Mouse (Mus musculus) embryonic facial prominence, embryonic 14.5 days (tissue): ENCODE measurements around the gene Frmpd4. TPM values are rescaled to one million over a fixed set of nuclear protein-coding genes. Genes with fewer than 3 reads are reported as not detected.

Experiments
- ATAC-seq: fragments of 200-750 bp; cut with Nextera tagmentation; 2 replicates; pipeline ENCODE4 v1.8.0; 2017; ENCODE audit warnings: low read depth, moderate number of reproducible peaks, moderate TSS enrichment
- DNase-seq: peaks from one replicate; pipeline ENCODE4 v3.0.0-alpha.2; 2015; ENCODE audit warnings: low spot score
- H3K27ac ChIP-seq: fragments of 300-500 bp; sonication (generic); replicated peaks from 2 replicates; pipeline ENCODE4 v1.5.1; 2014; ENCODE audit warnings: low read depth, mild to moderate bottlenecking, low read length, moderate library complexity
- H3K27me3 ChIP-seq: fragments of 300-500 bp; sonication (generic); replicated peaks from 2 replicates; pipeline ENCODE4 v1.6.1; 2014; ENCODE audit warnings: low read length; ENCODE audit not compliant: control insufficient read depth, insufficient read depth
- H3K36me3 ChIP-seq: fragments of 300-500 bp; sonication (generic); 2 replicates; pipeline ENCODE4 v1.6.1; 2014; ENCODE audit warnings: low read length, mixed read lengths; ENCODE audit not compliant: control insufficient read depth, insufficient read depth
- H3K4me1 ChIP-seq: fragments of 300-500 bp; sonication (generic); 2 replicates; pipeline ENCODE4 v1.6.1; 2014; ENCODE audit warnings: antibody characterized with exemption, low read length; ENCODE audit not compliant: control insufficient read depth, insufficient read depth
- H3K4me2 ChIP-seq: fragments of 300-500 bp; sonication (generic); 2 replicates; pipeline ENCODE4 v1.6.1; 2014; ENCODE audit warnings: low read depth, mild to moderate bottlenecking, low read length, moderate library complexity, mixed read lengths
- H3K4me3 ChIP-seq: fragments of 300-500 bp; sonication (generic); 2 replicates; pipeline ENCODE4 v1.5.1; 2014; ENCODE audit warnings: low read depth, mild to moderate bottlenecking, low read length
- H3K9ac ChIP-seq: fragments of 300-500 bp; sonication (generic); 2 replicates; pipeline ENCODE4 v1.6.1; 2014; ENCODE audit warnings: low read depth, mild to moderate bottlenecking, low read length, moderate library complexity, mixed read lengths
- H3K9me3 ChIP-seq: fragments of 300-500 bp; sonication (generic); 2 replicates; pipeline ENCODE4 v1.6.1; 2016; ENCODE audit warnings: low read length; ENCODE audit not compliant: control insufficient read depth
- WGBS: fragments of 180-500 bp; shearing (Covaris S2); extraction: QIAGEN DNeasy Blood & Tissue Kit; methylation state at CpG from one replicate; pipeline ENCODE4 v1.1.7; 2014; 5-methylcytosine and 5-hydroxymethylcytosine counted together
- polyA plus RNA-seq: library from polyadenylated mRNA; unstranded; fragments of >200 nt; fragmentation: Nextera tagmentation; extraction: Ambion mirVana; gene quantifications from 2 replicates; pipeline ENCODE4 v1.2.1, GENCODE M21; 2014

Frmpd4 gene
- polyA plus RNA-seq, 1 experiment from 2014 or later = 0.72 TPM

GRCm38 (mm10) chrX:167828456-167828855, 748.6 kb downstream of the Frmpd4 start:
- Histone ChIP-seq H3K4me3 (no peak overlapping the region), H3K27ac (no peak overlapping the region), H3K9me3 (no peaks in the 10 kb centered on the region), H3K27me3 (peaks cover 6% of the 10 kb centered on the region; the same call in 1 of the 2 replicates), H3K4me1 (no peaks in the 10 kb centered on the region), H3K9ac (no peak overlapping the region), H3K36me3 (no peaks in the 10 kb centered on the region), H3K4me2 (no peak overlapping the region)
- DNase-seq (no peak), ATAC-seq (no peak)

DNA sequence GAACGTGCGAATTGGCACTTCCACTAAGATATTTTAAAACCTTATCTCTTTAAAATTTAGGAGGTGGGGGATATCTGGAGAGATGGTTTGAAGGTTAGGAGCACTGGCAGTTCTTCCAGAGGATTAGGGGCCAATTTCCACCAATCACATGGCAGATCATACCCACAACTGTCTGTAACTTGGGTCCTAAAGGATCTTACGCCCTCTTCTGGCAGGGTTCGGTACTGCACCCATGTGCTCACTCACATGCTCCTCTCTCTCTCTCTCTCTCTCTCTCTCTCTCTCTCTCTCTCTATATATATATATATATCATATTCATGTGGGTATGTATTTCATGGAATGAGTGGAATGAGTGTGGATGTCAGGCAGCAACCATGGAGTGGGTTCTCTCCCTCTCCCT, 759.7 kb downstream of the Frmpd4 start:
- no peaks in the 10 kb centered on the region for H3K9me3 ChIP-seq
- 54% methylated on average over 4 of the region's 4 CpGs for WGBS
- H3K4me3 ChIP-seq = no peak overlapping the region
- no peak overlapping the region for H3K9ac ChIP-seq
- H3K36me3 ChIP-seq = no peaks in the 10 kb centered on the region
- H3K4me2 ChIP-seq = no peak overlapping the region
- DNase-seq (no peak), ATAC-seq (no peak)
- H3K27ac ChIP-seq = no peak overlapping the region
- H3K27me3 ChIP-seq = peaks cover 10% of the 10 kb centered on the region
- no peaks in the 10 kb centered on the region for H3K4me1 ChIP-seq

GRCm38 (mm10) chrX:167810120-167810519, 766.9 kb downstream of the Frmpd4 start:
- ATAC-seq = no peak
- Histone ChIP-seq H3K9me3 (no peaks in the 10 kb centered on the region), H3K4me3 (no peak overlapping the region), H3K4me1 (no peaks in the 10 kb centered on the region), H3K27me3 (peaks cover 25% of the 10 kb centered on the region), H3K9ac (no peak overlapping the region), H3K36me3 (no peaks in the 10 kb centered on the region), H3K27ac (no peak overlapping the region), H3K4me2 (no peak overlapping the region)
- 72% methylated on average over 2 of the region's 2 CpGs for WGBS
- no peak for DNase-seq

DNA sequence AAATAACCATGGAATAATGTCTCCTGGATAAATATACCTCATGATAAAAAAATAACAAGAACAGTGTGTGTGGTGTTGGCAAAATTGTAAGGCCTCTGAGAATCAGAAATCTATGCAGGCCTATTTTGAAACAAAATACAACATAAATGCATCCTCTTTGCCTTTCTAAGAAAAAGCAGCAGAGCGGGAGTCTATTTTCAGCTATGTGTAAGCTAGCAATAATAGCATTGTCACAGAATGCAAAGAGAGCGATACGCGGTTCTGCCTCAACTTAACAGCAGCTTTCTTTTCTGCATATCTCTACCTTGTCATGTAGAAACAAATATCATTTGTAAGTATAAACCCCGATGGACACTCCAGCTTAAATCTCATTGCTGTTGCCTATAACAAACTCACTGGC, 768.5 kb downstream of the Frmpd4 start:
- no peaks in the 10 kb centered on the region for H3K36me3 ChIP-seq
- H3K27me3 ChIP-seq = peaks cover 23% of the 10 kb centered on the region
- no peak for DNase-seq
- no peak overlapping the region for H3K27ac ChIP-seq
- H3K4me1 ChIP-seq = no peaks in the 10 kb centered on the region
- 95% methylated on average over 5 of the region's 5 CpGs for WGBS
- H3K4me3 ChIP-seq = no peak overlapping the region
- no peak overlapping the region for H3K9ac ChIP-seq
- ATAC-seq = no peak
- no peaks in the 10 kb centered on the region for H3K9me3 ChIP-seq
- H3K4me2 ChIP-seq = no peak overlapping the region

GRCm38 (mm10) chrX:167788737-167789136, 788.3 kb downstream of the Frmpd4 start:
- no peaks in the 10 kb centered on the region for H3K36me3 ChIP-seq

DNA sequence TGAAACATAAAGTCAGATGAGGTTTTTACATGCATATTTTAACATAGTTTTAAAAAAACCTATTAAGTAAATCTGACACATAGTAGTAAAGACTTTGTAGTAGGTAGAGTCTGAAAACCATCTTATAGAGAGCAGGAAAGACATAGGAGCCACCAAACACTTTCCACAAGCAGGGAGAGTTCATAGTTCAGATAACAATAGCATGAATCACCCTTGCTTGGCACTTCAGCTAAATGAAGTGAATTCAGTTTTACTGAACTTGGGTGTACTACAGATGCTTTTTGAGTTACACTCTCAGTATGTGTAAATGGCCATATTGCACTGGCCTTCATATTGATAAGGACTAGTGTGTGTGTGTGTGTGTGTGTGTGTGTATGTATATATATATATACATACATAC, 793.5 kb downstream of the Frmpd4 start:
- DNase-seq (no peak), ATAC-seq (no peak)
- no peaks in the 10 kb centered on the region for H3K4me1 ChIP-seq
- H3K27ac ChIP-seq = no peak overlapping the region
- no peaks in the 10 kb centered on the region for H3K9me3 ChIP-seq
- no peak overlapping the region for H3K9ac ChIP-seq
- H3K4me2 ChIP-seq = no peak overlapping the region
- H3K36me3 ChIP-seq = no peaks in the 10 kb centered on the region
- H3K4me3 ChIP-seq = no peak overlapping the region
- peaks cover 27% of the 10 kb centered on the region for H3K27me3 ChIP-seq

More at GRCm38 (mm10) chrX:167788737-167789136, 788.3 kb downstream of the Frmpd4 start:
- H3K4me3 ChIP-seq = no peak overlapping the region
- WGBS = 76% methylated on average over 2 of the region's 2 CpGs
- no peak overlapping the region for H3K4me2 ChIP-seq
- H3K9me3 ChIP-seq = no peaks in the 10 kb centered on the region
- no peak for DNase-seq
- peaks cover 31% of the 10 kb centered on the region for H3K27me3 ChIP-seq
- H3K9ac ChIP-seq = no peak overlapping the region
- H3K27ac ChIP-seq = no peak overlapping the region
- no peak for ATAC-seq
- no peaks in the 10 kb centered on the region for H3K4me1 ChIP-seq

DNA sequence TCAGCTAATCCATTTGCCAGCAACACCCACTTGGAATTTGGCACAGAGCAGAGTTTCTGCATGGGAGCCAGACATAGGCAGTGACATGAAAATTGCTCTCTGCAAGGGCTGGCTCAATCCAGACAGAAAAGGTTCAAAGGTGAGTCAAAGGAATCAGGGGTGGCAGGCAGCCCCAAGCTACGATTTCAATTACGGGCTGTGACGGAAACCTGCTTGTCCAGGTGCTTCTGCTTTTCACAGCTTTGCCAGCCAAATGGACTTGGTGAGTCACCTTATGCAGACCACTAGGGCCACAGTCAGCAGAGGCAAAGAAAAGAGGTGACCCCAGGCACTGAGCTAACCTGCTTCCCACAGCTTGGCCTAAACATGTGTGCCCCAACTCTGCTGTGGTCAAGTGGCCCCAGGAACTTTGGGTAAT, 857.5 kb downstream of the Frmpd4 start:
- Histone ChIP-seq H3K27me3 (peaks cover 16% of the 10 kb centered on the region), H3K9me3 (no peaks in the 10 kb centered on the region), H3K4me1 (no peaks in the 10 kb centered on the region), H3K27ac (no peak overlapping the region), H3K36me3 (no peaks in the 10 kb centered on the region), H3K9ac (no peak overlapping the region), H3K4me3 (no peak overlapping the region), H3K4me2 (no peak overlapping the region)
- ATAC-seq (peak; percentile 67; the same call in 1 of the 2 replicates), DNase-seq (peak; percentile 11)
- WGBS = 65% methylated on average over 3 of the region's 3 CpGs

DNA sequence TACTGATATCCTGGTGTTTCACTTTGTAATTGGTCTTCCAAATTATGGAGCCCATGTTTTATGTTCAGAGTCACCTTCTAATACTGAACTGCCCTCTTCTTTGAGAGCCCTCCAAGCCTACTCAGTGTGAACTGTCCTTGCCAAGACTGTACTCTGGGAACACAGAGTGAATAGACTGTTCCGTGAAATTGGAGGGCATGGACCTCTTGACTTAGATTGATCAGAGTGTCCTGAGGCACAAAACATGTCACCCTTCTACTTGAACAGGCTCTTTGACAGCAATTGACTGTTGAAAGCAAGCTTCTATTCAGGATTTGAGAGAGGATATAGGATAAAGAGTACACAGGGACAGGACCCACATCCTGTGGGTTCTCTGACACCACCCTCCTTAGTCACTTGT, 857.9 kb downstream of the Frmpd4 start:
- Histone ChIP-seq H3K27ac (no peak overlapping the region), H3K4me2 (no peak overlapping the region), H3K9ac (no peak overlapping the region), H3K4me3 (no peak overlapping the region), H3K36me3 (no peaks in the 10 kb centered on the region), H3K4me1 (no peaks in the 10 kb centered on the region), H3K9me3 (no peaks in the 10 kb centered on the region), H3K27me3 (peaks cover 16% of the 10 kb centered on the region)
- no peak for DNase-seq
- ATAC-seq = no peak
- 62% methylated on average over 1 of the region's 1 CpGs for WGBS

- DNase-seq (no peak), ATAC-seq (no peak)
- Histone ChIP-seq H3K4me3 (no peak overlapping the region), H3K4me1 (no peaks in the 10 kb centered on the region), H3K36me3 (no peaks in the 10 kb centered on the region), H3K27ac (no peak overlapping the region), H3K4me2 (no peak overlapping the region), H3K9me3 (no peaks in the 10 kb centered on the region), H3K27me3 (peaks cover 8% of the 10 kb centered on the region; the same call in 1 of the 2 replicates), H3K9ac (no peak overlapping the region)
- WGBS = 48% methylated on average over 5 of the region's 5 CpGs
These were observed 922.1 kb downstream of the Frmpd4 start for GRCm38 (mm10) chrX:167654806-167655495.
